Mouse (Mus musculus): ENCODE data around the gene Golm1.
"Not testable (repeated sequence)": the region's sequence is repeated elsewhere in the genome, so short reads cannot be mapped to it uniquely, and the experiment has no call there.

Gene Golm1

DNA sequence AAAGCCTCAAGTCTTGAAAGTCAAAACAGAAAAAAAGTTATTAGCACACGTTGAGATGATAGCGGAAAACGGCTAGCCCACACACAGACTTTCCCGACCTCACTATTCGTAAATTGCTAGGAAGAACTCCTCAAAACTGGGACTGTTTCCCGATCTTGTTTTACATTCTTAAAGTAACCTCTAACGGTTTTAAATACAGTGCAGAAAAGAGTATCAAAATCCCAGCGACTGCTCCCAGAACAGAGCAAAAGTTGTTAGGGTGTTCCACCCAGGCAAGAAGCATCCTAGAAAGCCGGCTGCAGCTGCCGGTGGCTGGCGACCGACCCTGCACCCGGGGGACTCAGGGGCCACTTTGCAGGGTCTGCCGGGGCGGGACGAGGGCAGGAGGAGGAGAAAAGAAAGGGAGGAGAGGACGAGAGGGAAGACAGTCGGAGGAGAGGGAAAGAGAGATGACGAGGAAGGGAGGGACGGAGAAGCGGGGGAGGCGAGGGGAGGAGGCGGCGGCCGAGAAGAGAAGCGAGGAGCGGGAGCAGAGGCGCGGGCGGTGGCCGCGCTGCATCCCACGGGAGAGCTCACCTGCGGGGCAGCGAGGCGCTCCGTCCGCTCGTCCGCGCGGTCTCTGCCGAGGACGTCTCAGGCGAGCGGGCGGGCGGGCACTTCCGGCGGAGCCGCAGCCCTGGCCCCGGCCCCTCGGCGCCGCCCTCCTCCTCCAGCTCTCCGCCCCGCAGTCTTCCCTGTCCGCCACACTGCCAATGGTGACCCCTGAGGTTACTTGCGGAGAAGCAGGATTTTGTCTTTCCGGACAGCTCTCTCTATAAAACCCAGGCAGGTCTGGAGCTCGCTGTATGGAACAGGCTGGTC lies at the start of gene Golm1:
Gene Golm1 (minus strand): TSS at position 661 of the 861 bp plus-strand sequence.
- no peak for DNase-seq (ENCODE audit: low read depth, low spot score)

DNA sequence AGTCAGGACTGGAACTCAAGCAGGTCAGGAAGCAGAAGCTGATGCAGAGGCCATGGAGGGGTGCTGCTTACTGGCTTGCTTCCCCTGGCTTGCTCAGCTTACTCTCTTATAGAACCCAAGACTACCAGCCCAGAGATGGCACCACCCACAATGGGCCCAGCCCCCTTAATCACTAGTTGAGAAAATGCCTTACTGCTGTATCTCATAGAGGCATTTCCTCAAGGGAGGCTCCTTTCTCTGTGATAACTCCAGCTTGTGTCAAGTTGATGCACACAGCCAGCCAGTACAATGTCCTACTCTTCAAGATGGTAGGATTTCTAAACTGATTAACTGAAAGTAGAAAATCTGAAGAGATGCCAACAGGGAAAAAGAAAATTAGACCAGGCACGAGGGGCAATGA lies 46.5 kb upstream of the Golm1 start:
- DNase-seq (ENCODE audit: low read depth, low spot score), result not testable (repeated sequence)

- DNase-seq (ENCODE audit: low read depth, low spot score), result no peak
Measured at GRCm38 (mm10) chr13:59719475-59719874, 43.9 kb upstream of the Golm1 start.

DNA sequence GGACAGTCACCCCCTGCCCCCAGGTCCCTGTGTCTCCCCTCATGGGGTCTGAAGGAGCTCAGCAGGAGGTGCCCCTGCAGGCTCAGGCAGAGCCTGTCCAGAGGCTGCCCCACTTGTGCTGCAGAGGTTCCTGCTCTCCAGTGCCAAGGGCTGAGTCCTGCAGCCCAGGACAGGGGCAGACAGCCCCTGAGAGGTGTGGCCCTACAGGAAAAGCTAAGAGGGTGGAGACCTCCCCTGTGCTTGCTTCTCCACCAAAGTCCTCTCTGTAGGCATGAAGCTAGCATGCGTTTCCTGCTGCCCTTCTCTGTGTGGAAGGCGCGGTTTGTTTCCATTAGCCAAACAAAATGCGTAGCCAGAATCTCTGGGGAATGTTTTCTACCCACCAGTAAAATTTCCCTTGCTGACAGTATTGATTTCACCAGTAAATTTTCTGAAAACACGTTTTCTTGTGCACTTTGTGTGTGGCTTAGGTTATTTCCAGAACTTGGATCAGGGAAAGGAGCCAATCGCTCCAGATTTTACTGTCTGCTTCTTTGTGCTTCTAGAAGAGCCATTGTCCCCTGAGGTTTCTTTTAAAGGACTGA lies 43.3 kb upstream of the Golm1 start:
- not testable (repeated sequence) for DNase-seq (ENCODE audit: low read depth, low spot score)

DNA sequence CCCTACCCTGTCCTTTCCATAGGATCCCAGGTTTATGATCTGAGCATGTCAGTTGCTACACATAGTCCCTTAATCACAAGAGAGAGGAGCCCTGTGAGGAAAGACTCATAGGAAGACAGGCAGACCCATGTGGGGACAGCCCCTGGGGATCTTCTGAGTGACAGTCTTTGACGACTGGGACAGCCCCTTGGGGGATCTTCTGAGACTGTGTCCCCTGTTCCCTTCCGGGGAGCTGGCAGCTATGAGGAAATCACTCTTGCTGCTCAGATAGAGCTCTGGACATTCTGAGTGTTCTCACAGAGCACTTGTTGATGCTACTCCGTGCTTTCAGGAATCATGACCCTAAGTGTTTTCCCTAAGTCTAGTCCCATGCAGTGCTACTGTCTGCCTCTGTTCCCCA lies 38.1 kb upstream of the Golm1 start:
- no peak for DNase-seq (ENCODE audit: low read depth, low spot score)

- not testable (repeated sequence) for DNase-seq (ENCODE audit: low read depth, low spot score)
Measured at GRCm38 (mm10) chr13:59711984-59712383, 36.4 kb upstream of the Golm1 start, which contains the start of gene Spata31d1b. Spata31d1b (plus strand) TSS chr13:59712284.

- no peak for DNase-seq (ENCODE audit: low read depth, low spot score)
Measured at GRCm38 (mm10) chr13:59710230-59710629, 34.6 kb upstream of the Golm1 start, which contains the start of gene Spata31d1a. Spata31d1a (minus strand) TSS chr13:59710330.

- no peak for DNase-seq (ENCODE audit: low read depth, low spot score)
Measured at GRCm38 (mm10) chr13:59704562-59704961, 29.0 kb upstream of the Golm1 start.

GRCm38 (mm10) chr13:59703514-59703913 lies 27.9 kb upstream of the Golm1 start:
- no peak for DNase-seq (ENCODE audit: low read depth, low spot score)

DNA sequence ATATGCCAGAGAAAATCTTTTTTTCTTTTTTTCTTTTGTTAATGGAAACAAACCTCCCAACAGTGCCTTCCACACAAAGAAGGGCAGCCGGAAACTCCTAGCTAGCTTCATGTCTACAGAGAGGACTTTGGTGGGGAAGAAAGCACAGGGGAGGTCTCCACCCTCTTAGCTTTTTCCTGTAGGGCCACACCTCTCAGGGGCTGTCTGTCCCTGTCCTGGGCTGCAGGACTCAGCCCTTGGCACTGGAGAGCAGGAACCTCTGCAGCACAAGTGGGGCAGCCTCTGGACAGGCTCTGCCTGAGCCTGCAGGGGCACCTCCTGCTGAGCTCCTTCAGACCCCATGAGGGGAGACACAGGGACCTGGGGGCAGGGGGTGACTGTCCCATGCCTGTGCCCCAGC lies 24.5 kb upstream of the Golm1 start:
- DNase-seq (ENCODE audit: low read depth, low spot score), result not testable (repeated sequence)

DNA sequence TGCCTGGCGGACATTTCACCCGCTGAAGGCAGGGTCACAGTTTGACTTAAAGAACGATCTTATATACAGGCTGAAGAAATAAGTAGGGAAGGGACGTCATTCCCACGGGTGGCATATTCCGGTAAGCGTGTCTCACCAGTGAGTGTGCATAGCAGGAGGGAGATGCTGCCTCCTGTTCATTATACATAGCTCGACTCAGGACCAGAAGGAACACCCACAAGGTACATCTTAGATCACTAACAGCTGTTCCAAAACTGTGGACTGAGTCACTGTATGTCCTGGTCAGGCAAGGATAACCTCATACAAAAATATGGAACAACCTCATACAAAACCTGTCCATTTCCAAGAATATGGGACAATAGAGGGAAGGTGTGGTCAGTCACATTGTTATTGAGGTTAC lies 23.5 kb upstream of the Golm1 start:
- DNase-seq (ENCODE audit: low read depth, low spot score), result no peak

DNA sequence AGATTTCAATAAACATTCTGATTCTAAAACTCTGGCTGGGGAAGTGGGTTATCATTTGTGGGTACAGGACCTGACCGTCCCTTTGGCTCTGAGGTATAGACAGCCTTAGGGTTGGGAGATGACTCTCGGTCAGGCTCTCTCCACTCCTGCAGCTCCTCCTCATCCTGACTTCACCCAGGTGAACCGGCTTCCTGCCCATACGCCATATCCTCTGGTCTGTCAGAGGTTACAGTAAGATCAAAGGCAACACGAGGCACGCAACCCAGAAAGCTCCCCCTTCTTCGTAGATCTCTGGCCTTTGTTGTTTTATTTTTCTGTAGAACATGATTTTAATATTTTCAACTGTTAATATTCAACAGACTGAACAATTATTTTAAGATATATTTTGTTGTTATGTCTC lies 20.2 kb upstream of the Golm1 start:
- no peak for DNase-seq (ENCODE audit: low read depth, low spot score)

- no peak for DNase-seq (ENCODE audit: low read depth, low spot score)
Measured at GRCm38 (mm10) chr13:59694008-59694407, 18.4 kb upstream of the Golm1 start, which contains the start of gene 4921517D22Rik. 4921517D22Rik (minus strand) TSS chr13:59694108.

- no peak for DNase-seq (ENCODE audit: low read depth, low spot score)
Measured at GRCm38 (mm10) chr13:59691478-59691877, 15.9 kb upstream of the Golm1 start.

- DNase-seq (ENCODE audit: low read depth, low spot score), result no peak
Measured at GRCm38 (mm10) chr13:59690576-59690975, 15.0 kb upstream of the Golm1 start.

DNA sequence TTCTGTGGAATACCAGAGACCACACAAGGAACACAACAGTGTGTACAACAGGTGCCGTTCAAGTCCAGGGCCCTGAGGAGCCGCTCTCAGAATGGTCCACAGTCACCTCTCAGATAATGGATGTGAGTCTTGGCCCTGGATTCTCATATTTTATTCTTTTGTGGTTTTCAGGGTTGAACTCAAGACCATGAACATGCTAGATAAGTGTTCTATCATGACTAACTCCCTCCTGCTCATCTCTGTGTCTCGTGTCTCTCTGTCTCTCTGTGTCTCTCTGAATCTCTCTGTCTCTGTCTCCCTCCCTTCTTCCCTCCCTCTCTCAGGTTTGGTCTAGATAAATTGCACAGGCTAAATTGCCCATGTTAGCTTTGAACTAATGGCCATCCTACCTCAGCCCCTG lies 14.2 kb upstream of the Golm1 start:
- DNase-seq (ENCODE audit: low read depth, low spot score), result no peak

GRCm38 (mm10) chr13:59689313-59689712 lies 13.7 kb upstream of the Golm1 start:
- DNase-seq (ENCODE audit: low read depth, low spot score), result no peak

- DNase-seq (ENCODE audit: low read depth, low spot score), result no peak
Measured at GRCm38 (mm10) chr13:59688338-59688770, 12.7 kb upstream of the Golm1 start.

GRCm38 (mm10) chr13:59685236-59685635 lies 9.6 kb upstream of the Golm1 start:
- DNase-seq (ENCODE audit: low read depth, low spot score), result no peak

DNA sequence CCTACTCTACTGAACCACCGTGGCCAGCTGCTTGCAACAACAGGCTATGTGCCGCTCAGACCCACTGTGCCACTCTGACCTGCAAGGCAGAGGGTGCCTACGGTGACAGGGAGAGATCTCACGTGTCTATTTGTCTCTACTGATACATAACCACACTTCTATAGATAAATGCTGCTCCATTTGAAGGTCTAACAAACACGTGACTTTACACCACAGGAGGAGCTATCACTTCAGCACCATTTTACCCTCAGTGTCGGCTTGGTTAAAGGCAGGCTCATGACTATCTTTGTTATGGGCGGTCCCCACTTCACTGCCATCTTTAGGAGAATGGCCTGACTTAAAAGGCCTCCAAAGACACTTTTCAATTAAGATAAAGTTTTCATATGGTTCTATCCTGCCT lies 7.0 kb upstream of the Golm1 start:
- DNase-seq (ENCODE audit: low read depth, low spot score), result no peak

GRCm38 (mm10) chr13:59679908-59680307 lies 4.3 kb upstream of the Golm1 start:
- no peak for DNase-seq (ENCODE audit: low read depth, low spot score)

- no peak for DNase-seq (ENCODE audit: low read depth, low spot score)
Measured at GRCm38 (mm10) chr13:59679306-59679705, 3.7 kb upstream of the Golm1 start.

Data from WW6 (cell line).